Mouse (Mus musculus) right cerebral cortex, postnatal 10 days (tissue): Measurements from ENCODE around the gene Camk2n1.
A peak's percentile ranks its signal among the peaks of the same experiment; 100 is the strongest.

Experiments
- DNase-seq, 2 experiments: peaks; one replicate each; pipeline ENCODE4 v3.0.0; 2021; ENCODE audit warnings: low spot score in 2 of 2

The Camk2n1 gene

DNA sequence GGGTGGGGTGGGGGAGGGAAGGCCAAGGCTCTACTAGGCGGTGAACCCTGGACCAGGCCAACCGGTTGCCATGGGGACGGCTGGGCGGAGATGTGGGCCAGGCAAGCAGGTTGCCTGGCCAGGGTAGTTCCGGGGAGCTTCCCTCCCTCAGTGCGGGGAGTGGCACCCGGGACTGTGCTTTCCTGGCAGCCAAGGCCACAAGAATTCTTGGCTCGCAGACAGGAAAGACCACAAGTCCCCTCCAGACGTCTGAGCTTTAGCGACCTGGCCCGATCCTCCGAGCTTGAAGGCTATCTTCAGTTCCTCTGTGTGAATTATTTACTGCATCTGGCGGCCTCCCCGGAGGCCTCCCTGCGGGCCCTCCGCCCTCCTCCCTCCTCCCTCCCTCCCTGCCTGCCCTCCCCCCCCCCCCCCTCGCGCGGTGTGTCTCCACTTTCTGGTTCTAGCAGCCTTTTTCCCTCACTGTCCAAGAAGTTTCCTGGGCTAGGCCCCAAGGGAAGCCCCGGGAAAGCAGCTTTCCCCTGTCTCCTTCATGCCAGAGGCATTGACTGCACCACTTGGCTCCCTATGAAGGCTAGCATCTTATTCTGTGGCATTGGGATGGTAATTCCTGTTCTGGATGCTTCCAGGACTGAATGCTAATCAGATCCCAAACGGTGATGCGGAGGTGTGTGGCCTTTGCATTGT lies 10.7 kb downstream of the Camk2n1 start:
- DNase-seq, result peak; percentile 83 to 87

GRCm38 (mm10) chr4:138465446-138465845 lies 11.3 kb downstream of the Camk2n1 start:
- no peak for DNase-seq

DNA sequence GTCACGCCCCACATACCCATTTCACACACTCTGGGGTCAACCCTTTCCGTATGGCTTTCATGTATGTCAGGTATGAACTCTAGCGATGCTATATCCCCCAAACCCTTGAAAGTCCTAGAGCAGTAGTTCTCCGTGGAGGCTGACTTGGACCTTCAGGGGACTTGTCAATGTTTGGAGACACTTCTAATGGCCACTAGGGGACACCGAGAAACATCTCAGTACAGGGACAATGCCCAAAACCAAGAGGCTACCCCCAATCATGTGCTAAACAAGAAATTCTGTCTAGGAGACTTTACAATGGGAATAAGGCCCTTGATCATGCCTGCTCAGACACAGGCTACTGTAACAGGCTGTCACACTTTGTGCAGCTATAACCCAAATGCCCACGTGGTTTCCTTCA lies 12.6 kb downstream of the Camk2n1 start:
- no peak for DNase-seq

- DNase-seq, result no peak
These were observed 13.3 kb downstream of the Camk2n1 start for GRCm38 (mm10) chr4:138467451-138467850.

DNA sequence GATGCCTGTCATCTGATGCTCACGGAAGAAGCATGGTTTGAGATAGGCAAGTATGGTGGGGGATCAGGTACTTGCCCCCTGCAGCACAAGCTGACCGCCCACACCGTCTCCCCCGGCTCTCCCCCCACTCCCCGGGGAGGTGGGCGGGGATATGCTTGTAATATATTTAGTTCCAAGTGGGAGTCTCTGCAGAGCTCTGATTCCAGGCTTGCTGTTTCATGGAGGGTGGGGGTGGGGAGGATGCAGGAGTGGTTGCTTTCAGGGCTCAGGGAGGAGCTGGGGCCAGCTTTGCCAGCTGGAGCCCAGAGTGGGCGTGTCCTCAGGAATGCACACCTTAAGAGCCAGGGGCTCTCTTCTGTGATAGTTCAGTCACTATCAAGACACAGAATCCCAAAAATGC lies 15.0 kb downstream of the Camk2n1 start:
- DNase-seq, result peak in 1 of 2 experiments; percentile 71

- DNase-seq, result no peak
These were observed 17.1 kb downstream of the Camk2n1 start for GRCm38 (mm10) chr4:138471241-138471640.

GRCm38 (mm10) chr4:138479595-138479994 lies 25.5 kb downstream of the Camk2n1 start:
- no peak for DNase-seq

DNA sequence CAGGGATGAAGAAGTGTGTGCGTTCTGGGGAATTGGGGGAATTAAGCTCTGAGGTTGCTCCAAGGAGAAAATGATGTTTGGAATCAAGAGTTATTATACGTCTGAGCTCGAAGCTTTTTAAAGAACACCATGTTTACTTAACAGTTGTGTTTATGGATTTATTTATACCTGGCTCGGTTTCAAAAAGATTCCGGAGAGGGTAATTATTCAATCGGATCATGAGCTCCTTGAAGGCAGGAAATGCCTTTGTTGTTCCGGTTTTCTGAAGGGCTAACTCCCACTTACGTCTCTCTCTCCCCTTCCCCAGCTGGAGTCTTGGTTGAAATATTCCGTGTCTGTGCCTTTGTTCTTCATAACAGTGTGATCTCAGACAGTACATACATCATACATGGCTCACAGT lies 26.8 kb downstream of the Camk2n1 start:
- no peak for DNase-seq

- no peak for DNase-seq
These were observed 28.6 kb downstream of the Camk2n1 start for GRCm38 (mm10) chr4:138482721-138483120.

DNA sequence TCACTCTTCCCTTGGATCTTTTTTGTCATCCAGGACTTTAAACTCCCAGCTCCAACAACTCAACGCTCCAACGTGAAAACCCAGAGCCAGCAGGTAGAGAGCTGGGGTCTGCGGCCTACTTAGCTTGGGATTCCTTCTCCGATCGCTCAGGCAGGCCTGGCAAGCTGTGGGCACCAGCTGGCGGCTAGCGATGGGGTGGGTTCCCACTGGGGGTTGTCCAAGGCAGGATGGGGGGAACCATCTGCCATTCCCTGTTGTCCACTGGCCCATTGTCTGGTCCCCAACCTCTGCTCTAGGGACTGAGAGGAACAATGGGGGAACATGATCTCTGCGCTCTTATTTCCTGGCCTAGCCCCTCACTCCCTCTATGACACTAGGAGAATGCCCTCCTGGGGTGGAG lies 34.1 kb downstream of the Camk2n1 start:
- peak in 1 of 2 experiments; percentile 53 for DNase-seq

- DNase-seq, result no peak
These were observed 37.0 kb downstream of the Camk2n1 start for GRCm38 (mm10) chr4:138491088-138491487.

DNA sequence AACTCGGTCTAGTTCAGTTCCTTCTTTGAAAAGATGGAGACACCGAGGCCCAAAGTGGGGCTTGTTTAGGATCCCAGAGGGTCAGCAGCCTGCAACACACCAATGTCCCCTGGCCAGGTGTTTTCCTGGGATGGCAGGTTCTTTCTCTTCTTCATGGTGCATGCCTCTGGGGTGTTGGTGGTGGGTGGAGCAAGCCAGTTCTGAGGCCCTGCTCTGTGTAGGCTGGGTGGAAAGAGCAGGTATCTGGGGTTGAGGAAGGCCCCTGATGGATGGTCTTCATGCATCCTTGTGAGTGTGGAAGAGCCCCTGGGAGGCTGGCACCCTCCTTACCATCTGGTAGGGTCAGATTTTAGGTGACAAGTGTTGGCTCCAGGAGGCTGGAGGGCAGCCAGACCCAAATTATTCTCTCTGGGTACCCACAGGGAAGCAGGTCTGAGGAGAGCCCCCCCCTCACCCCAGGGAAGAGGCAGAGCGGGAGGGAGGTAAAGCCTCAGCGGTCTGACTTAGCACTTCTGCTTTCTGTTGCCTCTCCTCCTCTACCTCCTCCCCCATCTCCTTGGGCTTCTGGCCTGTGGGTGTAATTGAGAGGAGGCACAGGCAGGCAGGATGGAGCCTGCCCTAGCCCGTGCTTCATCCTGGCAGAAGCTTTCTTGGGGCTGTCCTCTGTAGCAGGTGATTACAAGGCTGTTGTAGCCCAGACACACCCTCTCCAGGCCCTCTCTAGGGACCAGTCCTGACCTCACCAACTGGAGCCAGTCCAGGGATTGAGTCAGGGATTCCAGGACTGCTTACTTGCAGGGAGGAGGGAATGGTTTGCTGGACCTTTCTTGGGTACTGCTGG lies 39.3 kb downstream of the Camk2n1 start:
- DNase-seq, result peak in 1 of 2 experiments; percentile 49

DNA sequence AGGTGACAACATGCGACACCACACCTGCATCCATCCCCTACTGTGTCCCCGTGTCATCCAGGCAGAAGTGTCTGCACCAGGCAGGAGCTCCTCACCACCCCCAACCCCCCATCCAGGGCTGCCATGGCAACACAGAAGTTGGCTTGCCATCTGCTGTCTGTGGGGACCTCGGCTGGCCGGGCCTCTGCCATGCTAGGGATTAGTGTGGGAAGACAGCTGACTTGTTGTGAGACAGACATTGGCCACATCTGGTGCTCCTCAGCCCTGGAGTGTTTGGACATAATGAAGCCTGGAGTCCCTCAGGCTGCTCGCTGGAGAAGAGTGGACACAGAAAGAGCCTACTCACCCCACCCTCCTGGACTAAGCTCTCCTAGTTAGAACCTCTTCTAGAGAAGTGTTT lies 40.8 kb downstream of the Camk2n1 start:
- DNase-seq, result peak; percentile 80 to 86

GRCm38 (mm10) chr4:138495775-138496174 lies 41.7 kb downstream of the Camk2n1 start:
- DNase-seq, result peak in 1 of 2 experiments; percentile 66

DNA sequence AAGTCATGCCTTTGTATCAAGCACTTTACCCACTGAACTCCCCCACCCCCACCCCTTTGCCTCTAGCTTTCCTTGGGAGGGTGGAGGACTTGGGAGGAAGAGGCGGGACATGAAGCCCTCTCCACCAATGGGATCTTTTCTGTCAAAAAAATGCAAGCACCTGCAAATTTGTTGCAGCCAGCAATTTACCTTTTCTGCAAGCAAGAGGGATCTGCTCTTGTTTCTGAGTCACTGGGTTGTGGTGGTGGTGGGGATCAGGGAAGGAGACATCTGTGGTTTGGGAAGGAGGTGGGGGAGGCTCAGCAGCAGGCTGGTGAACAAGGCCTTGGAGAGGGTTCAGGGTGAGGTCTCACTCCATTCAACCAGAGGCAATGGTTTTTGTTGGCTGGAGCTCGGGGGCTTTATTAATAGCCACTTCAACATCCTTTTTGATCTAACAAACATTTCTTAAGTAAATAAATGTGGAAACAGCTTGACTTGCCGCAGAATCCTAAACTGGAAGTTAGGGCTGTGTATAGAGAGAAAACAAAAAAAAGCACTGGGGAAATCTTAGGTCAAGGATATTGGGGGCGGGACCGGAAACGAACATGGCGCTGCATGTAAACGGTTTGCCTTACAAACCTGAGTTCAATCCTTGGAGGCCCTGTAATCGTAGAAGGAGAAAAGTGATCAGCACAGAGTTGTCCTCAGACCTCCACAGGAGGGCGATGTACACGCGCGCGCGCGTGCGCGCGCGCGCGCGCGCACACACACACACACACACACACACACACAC lies 42.8 kb downstream of the Camk2n1 start:
- DNase-seq, result no peak

GRCm38 (mm10) chr4:138499856-138500645 lies 45.9 kb downstream of the Camk2n1 start:
- DNase-seq, result no peak

DNA sequence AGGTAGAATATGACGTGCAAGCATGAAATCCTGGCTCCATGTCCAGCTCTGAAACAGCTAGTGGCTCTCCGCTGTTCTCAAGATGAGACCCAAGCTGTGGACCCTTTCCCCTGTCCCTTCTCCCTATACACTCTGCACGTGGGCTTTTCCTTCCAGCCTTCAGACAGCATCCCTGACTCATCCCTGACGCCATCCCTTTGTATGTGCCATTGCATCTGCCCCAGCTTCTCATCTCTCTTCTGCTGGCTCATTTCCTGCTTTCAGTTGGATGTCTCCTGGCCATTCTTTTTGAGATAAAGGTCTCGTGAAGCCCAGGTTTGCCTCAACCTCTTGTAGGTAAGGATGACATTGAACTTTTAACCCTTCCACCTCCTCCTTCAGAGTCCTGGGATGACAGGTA lies 46.9 kb downstream of the Camk2n1 start:
- no peak for DNase-seq

GRCm38 (mm10) chr4:138504632-138505101 lies 50.6 kb downstream of the Camk2n1 start:
- peak; percentile 90 to 94 for DNase-seq

DNA sequence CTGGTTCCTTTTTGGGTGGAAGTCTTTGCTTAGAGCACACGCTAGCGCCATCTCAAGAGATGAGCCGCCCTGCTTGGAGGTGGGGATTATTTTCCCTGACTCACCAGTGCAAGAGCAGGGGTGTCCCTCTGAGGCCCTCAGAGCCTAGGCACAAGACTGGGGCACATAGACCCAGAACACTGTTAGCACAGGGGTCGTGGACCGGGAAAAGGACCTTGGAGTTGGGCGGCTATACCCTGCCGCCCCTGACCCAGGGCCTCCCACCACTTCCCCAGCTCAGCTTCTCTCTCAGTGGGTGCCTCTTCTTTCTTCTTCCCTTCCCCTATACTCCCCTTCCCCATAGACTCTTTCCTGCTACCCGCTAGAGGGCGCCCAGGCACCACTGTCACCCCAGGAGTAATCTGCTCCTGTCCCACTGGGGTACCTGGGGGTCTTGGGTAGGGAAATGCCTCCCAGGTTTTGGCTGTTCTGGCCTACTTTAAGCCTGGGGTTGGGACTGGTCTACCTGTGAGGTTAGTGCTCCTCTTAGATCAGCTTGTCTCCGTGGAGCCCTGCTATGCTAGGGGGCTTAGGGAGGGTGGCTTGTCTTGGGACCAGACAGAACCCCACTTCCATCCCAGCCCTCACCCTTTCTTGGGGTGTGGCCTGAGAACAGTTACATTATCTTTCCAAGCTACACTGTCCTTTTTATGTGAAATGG lies 51.2 kb downstream of the Camk2n1 start:
- peak; percentile 74 to 83 for DNase-seq

DNA sequence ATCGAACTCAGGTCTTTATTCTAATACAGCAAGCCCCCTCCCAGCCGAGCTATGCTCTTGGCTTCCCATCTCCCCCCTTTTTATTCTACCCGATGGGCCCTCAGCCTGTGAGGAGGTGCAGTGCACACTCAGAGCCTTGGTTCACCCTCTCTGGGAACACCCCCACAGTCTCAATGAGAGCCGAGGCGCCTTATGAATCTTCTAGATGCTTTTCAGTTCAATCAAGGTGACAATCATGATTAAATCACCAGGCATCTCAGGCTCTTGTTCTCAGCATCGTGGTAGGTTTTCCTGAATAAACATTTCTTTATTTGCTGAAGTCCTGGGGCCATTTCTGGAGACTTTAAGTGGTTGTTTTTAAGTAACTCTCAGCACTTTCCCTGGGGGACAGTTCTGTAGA lies 53.8 kb downstream of the Camk2n1 start:
- no peak for DNase-seq
